Mouse (Mus musculus): ENCODE results near the gene Mgat2.

Gene Mgat2

GRCm38 (mm10) chr12:69213186-69213777 lies 29.3 kb downstream of the Mgat2 start:
- no peak for DNase-seq (ENCODE audit: low spot score in 2 of 2)

GRCm38 (mm10) chr12:69214393-69214792 lies 30.4 kb downstream of the Mgat2 start:
- no peak for DNase-seq (ENCODE audit: low spot score in 2 of 2)

- DNase-seq (ENCODE audit: low spot score in 2 of 2): peak; percentile 59 to 60
Measured at GRCm38 (mm10) chr12:69215000-69215785, 31.2 kb downstream of the Mgat2 start.

- no peak for DNase-seq (ENCODE audit: low spot score in 2 of 2)
Measured at GRCm38 (mm10) chr12:69216587-69216986, 32.6 kb downstream of the Mgat2 start.

GRCm38 (mm10) chr12:69220613-69221277 lies 36.8 kb downstream of the Mgat2 start:
- DNase-seq (ENCODE audit: low spot score in 2 of 2): no peak

- peak; percentile 86 to 91 for DNase-seq (ENCODE audit: low spot score in 2 of 2)
Measured at GRCm38 (mm10) chr12:69227776-69228466, 44.0 kb downstream of the Mgat2 start, which contains the start of gene Pole2. Gene Pole2 (minus strand): TSS chr12:69228195.

- no peak for DNase-seq (ENCODE audit: low spot score in 2 of 2)
Measured at GRCm38 (mm10) chr12:69229251-69229650, 45.3 kb downstream of the Mgat2 start.

- DNase-seq (ENCODE audit: low spot score in 2 of 2): no peak
Measured at GRCm38 (mm10) chr12:69235782-69236181, 51.8 kb downstream of the Mgat2 start.
